Mouse (Mus musculus): ENCODE data around the gene Igdcc3.

GRCm38 (mm10) chr9:65162711-65163639 lies 22.0 kb downstream of the Igdcc3 start:
- TF ChIP-seq CTCF (IDR thresholded peaks at IDR 0.05; ENCODE audit: extremely low read depth, insufficient read length, insufficient replicate concordance, low read depth, low read length) = no peak
- TF ChIP-seq POLR2A (IDR thresholded peaks at IDR 0.05; ENCODE audit: low read depth, low read length) = no peak
